Mouse (Mus musculus): ENCODE measurements around the gene Inhba.

Inhba gene

DNA sequence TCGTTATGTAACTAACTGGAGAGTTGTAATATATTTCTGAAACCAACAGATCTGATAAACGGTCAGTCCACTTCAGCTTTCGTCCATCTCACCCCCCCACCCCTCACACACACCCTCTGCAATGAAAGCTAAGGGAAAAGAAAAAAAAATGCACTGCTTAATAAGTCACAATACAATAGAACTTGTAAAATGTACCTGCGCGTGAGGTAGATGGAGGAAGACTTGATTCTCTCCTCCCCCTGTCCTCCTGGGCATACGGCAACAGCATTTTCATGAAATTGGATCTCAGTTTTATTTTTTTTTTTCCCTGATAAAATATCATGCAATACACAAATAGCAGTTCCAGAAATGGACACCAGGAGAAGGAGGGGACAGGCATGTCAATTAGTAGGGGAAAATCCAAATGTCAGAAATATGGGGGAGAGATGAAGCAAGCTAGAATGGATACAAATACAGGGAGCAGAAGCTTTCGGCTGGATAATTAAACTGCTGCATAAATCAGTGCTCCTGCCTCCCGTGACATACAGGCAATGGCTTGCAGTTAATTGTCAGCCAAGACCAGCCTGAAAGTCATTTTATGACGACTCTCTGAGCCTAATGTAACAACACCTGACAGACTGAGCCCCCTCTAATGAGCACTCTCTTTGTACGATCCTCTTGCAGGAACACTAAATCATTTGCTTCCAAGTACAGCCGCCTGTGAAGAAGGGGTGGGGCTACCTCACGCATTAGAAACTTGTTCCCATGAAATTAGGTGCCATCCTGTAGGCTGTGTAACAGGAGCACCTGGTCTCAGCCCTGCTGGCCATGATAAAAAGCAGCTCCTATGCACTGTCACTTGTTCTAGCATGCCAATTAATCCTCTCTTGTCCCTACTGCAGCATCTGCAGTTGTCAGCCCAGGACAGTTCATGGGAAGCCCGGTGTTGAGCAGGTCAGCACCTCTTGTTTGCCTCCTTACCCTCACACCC, 11.7 kb downstream of the Inhba start:
- DNase-seq (ENCODE audit: low read depth, low spot score) = no peak

DNA sequence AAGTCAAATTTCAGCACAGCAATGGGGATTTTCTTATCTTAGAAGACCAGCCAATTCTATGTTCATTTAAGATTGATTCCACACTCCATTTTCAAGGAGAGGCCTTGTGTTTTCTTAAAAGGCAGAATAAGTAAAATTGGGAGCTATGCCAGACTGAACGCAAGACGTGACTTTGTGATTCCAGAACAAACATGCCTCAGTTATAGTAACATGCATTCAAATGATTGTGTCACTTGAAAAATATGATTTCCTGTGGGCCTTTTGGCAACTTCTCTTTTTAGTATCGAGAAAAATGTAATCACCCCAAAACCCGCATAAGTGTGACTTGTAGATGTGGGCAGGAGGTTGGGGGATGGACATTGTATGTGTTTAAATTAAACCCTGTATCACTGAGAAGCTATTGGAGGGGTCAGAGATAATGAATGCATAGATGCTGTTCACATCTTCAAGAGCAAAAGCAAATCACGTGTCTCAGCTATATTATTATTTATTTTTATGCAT, 19.0 kb downstream of the Inhba start:
- DNase-seq (ENCODE audit: low read depth, low spot score) = no peak

DNA sequence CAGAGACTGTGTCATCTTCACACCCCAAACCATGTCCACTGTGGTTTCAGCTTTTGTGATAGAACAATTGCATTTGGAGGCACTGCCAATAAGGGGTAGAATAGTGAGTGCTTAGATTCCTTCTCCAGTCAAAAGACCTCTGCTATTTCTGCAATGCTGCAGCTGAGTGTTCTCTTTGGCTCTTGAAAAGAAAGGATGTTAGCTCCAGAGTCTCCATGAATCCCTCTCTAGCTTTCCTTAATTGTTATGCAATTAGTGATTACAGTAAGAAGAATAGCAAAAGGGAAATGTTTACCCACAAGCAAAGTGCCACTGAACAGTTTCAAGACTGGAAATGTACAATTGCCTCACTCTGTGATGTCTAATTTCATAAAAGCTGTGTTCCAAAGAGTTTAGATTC, 20.8 kb downstream of the Inhba start:
- no peak for DNase-seq (ENCODE audit: low read depth, low spot score)

DNA sequence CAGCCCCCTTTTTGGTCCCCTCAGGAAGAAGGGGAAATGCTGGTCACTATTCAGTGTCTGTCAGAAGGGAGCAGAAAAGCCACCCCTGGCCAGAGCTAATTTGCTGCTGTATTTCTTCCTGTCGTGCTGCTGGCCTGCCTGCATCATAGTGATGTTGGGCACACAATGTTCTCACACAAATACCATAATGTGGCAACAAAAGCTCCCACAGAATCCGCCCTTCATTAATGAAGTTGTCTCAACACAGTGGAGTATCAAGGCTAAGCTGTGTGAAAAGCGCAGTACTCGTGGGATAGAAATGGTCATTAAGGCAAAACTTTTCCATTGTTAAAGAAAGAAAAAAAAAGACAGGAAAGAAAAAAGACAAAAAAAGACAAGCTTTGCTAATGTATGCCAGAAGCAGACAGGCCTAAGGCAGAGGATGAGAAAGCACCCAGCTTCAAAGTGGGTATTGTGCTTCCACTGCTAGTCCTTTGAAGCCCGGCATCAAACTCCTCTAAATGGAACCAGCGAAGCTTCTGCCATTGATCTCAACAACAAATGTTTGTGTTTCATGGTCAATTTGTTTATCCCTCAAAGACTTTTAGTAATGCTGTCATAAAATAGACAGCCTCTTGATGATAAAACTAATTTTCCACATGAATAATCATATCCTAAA, 21.4 kb downstream of the Inhba start:
- no peak for DNase-seq (ENCODE audit: low read depth, low spot score)

DNA sequence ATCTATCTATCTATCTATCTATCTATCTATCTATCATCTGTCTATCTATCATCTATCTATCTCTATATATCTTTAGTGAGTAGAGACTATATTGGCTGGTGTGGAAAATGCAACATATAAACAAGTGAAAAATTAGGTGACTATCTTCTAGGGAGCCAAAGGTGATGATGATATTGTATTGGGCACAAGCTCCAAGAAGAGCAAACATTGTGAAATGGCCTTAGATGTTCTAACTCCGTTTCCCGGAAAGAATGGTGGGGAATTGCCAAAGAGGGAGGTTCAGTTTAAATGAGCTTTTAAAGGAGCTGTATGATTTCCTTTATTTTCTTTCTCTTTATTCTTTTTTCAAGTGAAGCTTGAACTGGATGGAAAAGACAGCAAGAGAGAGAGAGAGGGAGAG, 57.4 kb downstream of the Inhba start:
- no peak for DNase-seq (ENCODE audit: low read depth, low spot score)

DNA sequence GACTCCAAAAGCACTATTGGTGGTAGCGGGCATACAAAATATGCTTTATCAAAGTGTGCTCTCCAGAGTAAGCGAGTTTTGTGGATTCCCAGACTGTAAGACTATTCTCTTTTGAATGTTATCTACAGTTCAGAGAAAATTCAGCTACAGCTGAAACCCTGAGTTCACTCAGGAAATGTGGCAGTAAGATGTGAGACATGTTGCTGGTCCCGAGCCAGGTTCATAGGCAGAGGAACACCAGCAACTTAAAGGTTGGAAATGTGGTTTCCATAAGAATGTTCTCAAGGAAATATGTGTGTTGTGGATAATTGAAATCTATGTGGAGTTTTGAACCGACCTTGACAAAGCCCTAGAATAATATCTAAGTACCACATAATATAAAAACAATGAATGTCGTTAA, 65.6 kb downstream of the Inhba start:
- no peak for DNase-seq (ENCODE audit: low read depth, low spot score)

DNA sequence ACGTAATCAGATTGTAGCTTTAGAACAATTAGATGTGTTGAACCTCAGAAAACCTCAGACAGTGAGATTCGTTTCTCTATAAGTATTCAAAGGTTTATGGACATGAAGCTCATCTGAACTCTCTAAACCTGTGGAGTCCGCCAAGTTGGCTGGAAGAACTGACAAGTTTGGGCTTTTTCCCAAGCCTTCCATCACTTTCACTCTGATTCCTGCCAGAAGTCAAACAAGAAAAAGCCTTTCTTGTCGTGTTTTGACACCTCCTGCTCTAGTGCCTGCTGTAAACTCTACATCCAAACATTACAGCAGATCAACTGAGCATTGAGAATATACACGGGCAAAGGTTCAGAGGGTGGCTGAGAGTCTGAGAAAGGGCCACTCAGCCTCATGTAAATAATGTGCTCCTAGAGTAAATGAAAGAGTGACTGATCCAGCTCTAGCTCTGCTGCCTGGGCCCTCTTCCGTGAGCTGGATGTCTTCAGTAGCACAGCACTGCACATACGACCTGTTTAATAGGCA, 66.6 kb downstream of the Inhba start:
- no peak for DNase-seq (ENCODE audit: low read depth, low spot score)

DNA sequence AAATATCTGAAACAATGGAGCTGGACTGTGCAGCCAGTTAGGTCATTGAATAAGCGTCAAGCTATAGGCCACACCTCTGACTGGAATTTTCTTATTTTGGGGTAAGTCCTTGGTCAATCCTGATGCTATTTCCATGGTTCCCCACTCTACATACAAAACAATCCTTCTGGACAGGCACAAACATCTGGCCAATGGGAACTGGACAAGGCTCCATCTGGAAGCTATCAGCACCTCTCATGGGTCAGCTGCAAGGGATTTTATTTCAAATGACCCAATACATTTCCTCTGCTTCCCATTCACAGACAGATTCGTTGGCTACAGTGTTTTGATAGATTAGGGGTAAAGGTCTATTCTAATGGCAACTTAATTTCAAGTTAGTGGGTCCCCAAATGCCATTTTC, 68.6 kb downstream of the Inhba start:
- no peak for DNase-seq (ENCODE audit: low read depth, low spot score)

Data from embryo, embryonic 11.5 days (tissue).